Mouse (Mus musculus) MEL (cell line): ENCODE results near the gene Cdk20. TPM values are rescaled to one million over a fixed set of nuclear protein-coding genes. Genes with fewer than 3 reads are reported as not detected.

Source experiments
- DNase-seq: peaks from one replicate; pipeline ENCODE4 v3.0.0; 2011; ENCODE audit warnings: low read depth, low spot score
- H3K27ac ChIP-seq: 2 replicates; pipeline ENCODE4 v1.5.1; 2012; ENCODE audit warnings: low read depth, mild to moderate bottlenecking, control low read depth, low read length, moderate library complexity; ENCODE audit not compliant: control insufficient read depth
- H3K27me3 ChIP-seq, 2 experiments: fragments of 150-350 bp in 1 of 2; sonication (generic) in 1 of 2; 2 replicates each; pipeline ENCODE4 v1.6.1; 2012; ENCODE audit warnings: low read length in 2 of 2, mild to moderate bottlenecking in 2 of 2, improper control_type of control experiment in 1 of 2, moderate library complexity in 1 of 2; ENCODE audit not compliant: insufficient read depth in 2 of 2, control insufficient read depth in 1 of 2
- H3K36me3 ChIP-seq, 2 experiments: 2 replicates each; pipeline ENCODE4 v1.6.1; 2012 to 2014; ENCODE audit warnings: low read length in 2 of 2, improper control_type of control experiment in 1 of 2, inconsistent platforms in 1 of 2, mild to moderate bottlenecking in 1 of 2; ENCODE audit not compliant: insufficient read depth in 2 of 2, control insufficient read depth in 1 of 2
- H3K4me1 ChIP-seq, 2 experiments: fragments of 150-350 bp in 1 of 2; sonication (generic) in 1 of 2; 2 replicates each; pipeline ENCODE4 v1.6.1; 2012; ENCODE audit warnings: low read length in 2 of 2, improper control_type of control experiment in 1 of 2, mild to moderate bottlenecking in 1 of 2; ENCODE audit not compliant: insufficient read depth in 2 of 2, control insufficient read depth in 1 of 2
- H3K4me3 ChIP-seq, 2 experiments: fragments of 150-350 bp in 1 of 2; sonication (generic) in 1 of 2; 2 replicates each; pipeline ENCODE4 v1.5.1; 2012; ENCODE audit warnings: low read depth in 2 of 2, low read length in 2 of 2, mild to moderate bottlenecking in 2 of 2, moderate library complexity in 2 of 2, control low read depth in 1 of 2, improper control_type of control experiment in 1 of 2; ENCODE audit not compliant: control insufficient read depth in 1 of 2, insufficient read depth in 1 of 2
- H3K79me2 ChIP-seq: 2 replicates; pipeline ENCODE4 v1.6.1; 2012; ENCODE audit warnings: mild to moderate bottlenecking, low read length, moderate library complexity; ENCODE audit not compliant: control insufficient read depth, poor library complexity, insufficient read depth
- H3K9ac ChIP-seq: 2 replicates; pipeline ENCODE4 v1.6.1; 2012; ENCODE audit warnings: low read depth, mild to moderate bottlenecking, control low read depth, low read length, moderate library complexity; ENCODE audit not compliant: control insufficient read depth, poor library complexity, severe bottlenecking
- H3K9me3 ChIP-seq: fragments of 150-350 bp; sonication (generic); replicated peaks from 2 replicates; pipeline ENCODE4 v1.6.1; 2012; ENCODE audit warnings: mild to moderate bottlenecking, low read length, improper control_type of control experiment, moderate library complexity; ENCODE audit not compliant: insufficient read depth
- BHLHE40 ChIP-seq: IDR thresholded peaks from 2 replicates; pipeline ENCODE4 v1.6.1; 2012; ENCODE audit warnings: low read depth, mild to moderate bottlenecking, inconsistent platforms, low read length, improper control_type of control experiment, borderline replicate concordance
- CHD1 ChIP-seq: IDR thresholded peaks from 2 replicates; pipeline ENCODE4 v1.6.1; 2012; ENCODE audit warnings: low read depth, mild to moderate bottlenecking, inconsistent platforms, low read length, improper control_type of control experiment
- ELF1 ChIP-seq: IDR thresholded peaks from 2 replicates; pipeline ENCODE4 v1.6.1; 2014; ENCODE audit warnings: low read depth, mild to moderate bottlenecking, inconsistent platforms, low read length, improper control_type of control experiment, moderate library complexity
- ETS1 ChIP-seq: IDR thresholded peaks from 2 replicates; pipeline ENCODE4 v1.6.1; 2012; ENCODE audit warnings: low read depth, mild to moderate bottlenecking, inconsistent platforms, low read length, improper control_type of control experiment, moderate library complexity
- GATA1 ChIP-seq: IDR thresholded peaks from 2 replicates; pipeline ENCODE4 v1.6.1; 2011; ENCODE audit warnings: low read depth, low read length, improper control_type of control experiment
- JUND ChIP-seq: IDR thresholded peaks from 2 replicates; pipeline ENCODE4 v1.6.1; 2011; ENCODE audit warnings: low read depth, mild to moderate bottlenecking, improper control_type of control experiment, low read length
- KAT2A ChIP-seq: conservative IDR thresholded peaks from 2 replicates; pipeline ENCODE4 v1.6.1; 2012; ENCODE audit warnings: low read depth, low read length, improper control_type of control experiment, inconsistent platforms
- MAFK ChIP-seq: IDR thresholded peaks from 2 replicates; pipeline ENCODE4 v1.6.1; 2011; ENCODE audit warnings: low read depth, mild to moderate bottlenecking, low read length, improper control_type of control experiment, borderline replicate concordance
- MAZ ChIP-seq: IDR thresholded peaks from 2 replicates; pipeline ENCODE4 v1.6.1; 2012; ENCODE audit warnings: low read depth, mild to moderate bottlenecking, inconsistent platforms, low read length, improper control_type of control experiment
- NELFE ChIP-seq: IDR thresholded peaks from 2 replicates; pipeline ENCODE4 v1.6.1; 2011; ENCODE audit warnings: low read depth, low read length, improper control_type of control experiment
- SIN3A ChIP-seq: IDR thresholded peaks from 2 replicates; pipeline ENCODE4 v1.6.1; 2012; ENCODE audit warnings: low read length, improper control_type of control experiment, inconsistent platforms
- UBTF ChIP-seq: IDR thresholded peaks from 2 replicates; pipeline ENCODE4 v1.6.1; 2012; ENCODE audit warnings: low read depth, mild to moderate bottlenecking, inconsistent platforms, low read length, improper control_type of control experiment, moderate library complexity, borderline replicate concordance; ENCODE audit not compliant: insufficient read depth
- USF1 ChIP-seq: IDR thresholded peaks from 2 replicates; pipeline ENCODE4 v1.6.1; 2014; ENCODE audit warnings: low read depth, mild to moderate bottlenecking, inconsistent platforms, low read length, improper control_type of control experiment, moderate library complexity
- ZKSCAN1 ChIP-seq: IDR thresholded peaks from 2 replicates; pipeline ENCODE4 v1.6.1; 2012; ENCODE audit warnings: low read depth, mild to moderate bottlenecking, inconsistent platforms, low read length, improper control_type of control experiment, moderate library complexity
- ZMIZ1 ChIP-seq: IDR thresholded peaks from 2 replicates; pipeline ENCODE4 v1.6.1; 2012; ENCODE audit warnings: low read depth, mild to moderate bottlenecking, inconsistent platforms, low read length, improper control_type of control experiment, moderate library complexity
- polyA plus RNA-seq, 2 experiments: library from polyadenylated mRNA; stranded (reverse) in 1 of 2; unstranded in 1 of 2; fragments of >175 nt in 1 of 2; fragments of >200 nt in 1 of 2; gene quantifications; 2 replicates each; pipeline versions ENCODE4 v1.2.1 to v1.2.4; 2012; ENCODE audit warnings: low replicate concordance in 2 of 2, low read depth in 1 of 2; ENCODE audit not compliant: insufficient read length in 2 of 2, insufficient read depth in 1 of 2, missing spikeins in 1 of 2
- total RNA-seq: library from RNA; depleted of rRNA; stranded (reverse); fragments of 300-350 nt; gene quantifications from 2 replicates; pipeline ENCODE4 v1.2.3, GENCODE M21; 2012

Gene Cdk20
- total and polyA plus RNA-seq, 3 experiments = 3.6 to 9.3 TPM; not detected in 1

DNA sequence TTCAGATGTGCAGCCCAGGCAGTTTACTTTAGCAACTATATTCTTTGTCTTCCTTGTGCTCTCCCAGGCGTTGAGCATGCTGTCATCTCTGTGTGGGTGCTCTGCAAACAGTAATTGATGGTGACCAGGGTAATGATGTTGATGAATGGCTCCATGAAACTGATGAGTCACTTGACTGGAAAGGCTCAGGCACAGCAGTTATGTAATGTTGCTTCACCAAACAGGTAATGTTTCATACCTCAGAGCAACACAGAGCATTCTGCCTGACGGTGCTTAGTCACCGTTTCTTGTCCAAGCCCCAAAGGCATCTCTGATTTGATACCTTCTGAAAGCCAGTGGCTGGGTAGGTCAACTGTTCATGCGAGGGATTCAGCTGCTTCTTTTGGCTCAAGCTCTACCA lies 43.7 kb upstream of the Cdk20 start:
- no peaks in the 10 kb centered on the region; a peak in 1 of 4 replicates for H3K36me3 ChIP-seq
- no peaks in the 10 kb centered on the region; a peak in 1 of 4 replicates for H3K27me3 ChIP-seq
- no peaks in the 10 kb centered on the region for H3K79me2 ChIP-seq
- no peaks in the 10 kb centered on the region for H3K9me3 ChIP-seq
- no peak overlapping the region for H3K4me3 ChIP-seq
- TF ChIP-seq KAT2A (no peak), ELF1 (no peak), CHD1 (no peak), ZMIZ1 (no peak), UBTF (no peak), MAFK (no peak)
- peaks cover 3 to 8% of the 10 kb centered on the region in 2 experiments for H3K4me1 ChIP-seq
- no peak for DNase-seq
- no peak overlapping the region for H3K9ac ChIP-seq
- no peak overlapping the region for H3K27ac ChIP-seq

DNA sequence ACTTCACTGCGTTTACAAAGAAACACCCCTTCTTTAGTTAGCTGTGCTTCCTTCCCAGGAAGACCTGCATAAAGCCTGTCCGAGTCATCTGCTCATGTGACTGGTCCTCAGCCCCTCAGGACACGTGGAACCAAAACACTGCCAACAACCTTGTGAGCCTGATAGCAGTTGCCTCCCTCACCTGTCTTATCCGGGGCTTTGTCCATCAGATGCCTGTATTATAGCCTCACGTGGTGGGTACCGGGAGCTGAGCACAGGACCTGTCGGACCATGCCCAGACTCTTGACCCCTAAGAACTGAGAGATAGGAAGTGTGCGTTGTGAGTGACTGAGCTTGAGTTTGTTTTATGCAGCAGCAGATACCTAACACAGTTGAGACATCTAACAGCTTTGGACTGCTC lies 35.1 kb upstream of the Cdk20 start:
- no peaks in the 10 kb centered on the region for H3K9me3 ChIP-seq
- H3K4me3 ChIP-seq = no peak overlapping the region
- TF ChIP-seq GATA1 (no peak), JUND (no peak), MAZ (no peak), BHLHE40 (no peak), ETS1 (no peak), SIN3A (no peak), NELFE (no peak)
- peaks cover 0 to 20% of the 10 kb centered on the region in 2 experiments; a peak in 2 of 4 replicates for H3K36me3 ChIP-seq
- H3K27me3 ChIP-seq = no peaks in the 10 kb centered on the region
- no peak overlapping the region for H3K27ac ChIP-seq
- H3K4me1 ChIP-seq = peaks cover 18 to 23% of the 10 kb centered on the region in 2 experiments
- DNase-seq = no peak
- no peaks in the 10 kb centered on the region for H3K79me2 ChIP-seq
- H3K9ac ChIP-seq = no peak overlapping the region

DNA sequence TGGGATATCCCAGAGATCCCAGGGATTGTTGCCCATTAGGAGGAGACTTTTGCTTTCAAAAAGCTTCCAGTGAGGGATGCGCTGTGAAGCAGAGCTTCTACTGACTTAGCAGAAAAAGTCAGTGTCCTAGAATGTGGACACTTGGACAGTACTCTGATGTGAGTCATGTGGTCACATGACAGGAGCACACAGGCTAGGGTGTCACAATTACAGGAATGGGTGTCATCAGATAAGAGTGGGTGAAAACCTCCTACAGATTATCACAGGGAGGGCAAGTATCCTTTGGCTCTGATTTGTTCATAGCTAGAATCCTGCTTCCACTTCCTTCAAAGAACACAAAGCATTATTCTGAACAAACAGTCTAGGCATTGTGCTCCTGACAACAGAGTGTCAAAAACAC lies 34.0 kb upstream of the Cdk20 start:
- Histone ChIP-seq H3K36me3 (peaks cover 0 to 21% of the 10 kb centered on the region in 2 experiments; a peak in 2 of 4 replicates), H3K27me3 (no peaks in the 10 kb centered on the region), H3K4me1 (peaks cover 13 to 23% of the 10 kb centered on the region in 2 experiments), H3K79me2 (no peaks in the 10 kb centered on the region), H3K9me3 (no peaks in the 10 kb centered on the region), H3K9ac (no peak overlapping the region), H3K27ac (no peak overlapping the region), H3K4me3 (no peak overlapping the region)
- DNase-seq = no peak
- TF ChIP-seq ZKSCAN1 (no peak), USF1 (0 out of 2 replicates have a peak, but pooled peaks have one; percentile 38)
